Mouse (Mus musculus) heart, embryonic 11.5 days (tissue): Measurements from ENCODE around the gene Sdk1. TPM values are rescaled to one million over a fixed set of nuclear protein-coding genes. Genes with fewer than 3 reads are reported as not detected.

Experiments used
- ATAC-seq: fragments of 200-750 bp; cut with Nextera tagmentation; replicated peaks from 2 replicates; pipeline ENCODE4 v1.8.0; 2017; ENCODE audit warnings: moderate library complexity; ENCODE audit not compliant: insufficient number of reproducible peaks, low FRiP score, low TSS enrichment
- H3K27ac ChIP-seq: fragments of 300-500 bp; sonication (generic); 2 replicates; pipeline ENCODE4 v1.5.1; 2014; ENCODE audit warnings: mild to moderate bottlenecking, low read depth, low read length
- H3K27me3 ChIP-seq: fragments of 300-500 bp; sonication (generic); 2 replicates; pipeline ENCODE4 v1.6.1; 2014; ENCODE audit warnings: mild to moderate bottlenecking, low read length, mixed read lengths; ENCODE audit not compliant: control insufficient read depth, insufficient read depth
- H3K36me3 ChIP-seq: fragments of 300-500 bp; sonication (generic); 2 replicates; pipeline ENCODE4 v1.6.1; 2014; ENCODE audit warnings: mild to moderate bottlenecking, low read length, moderate library complexity, mixed read lengths; ENCODE audit not compliant: control insufficient read depth, insufficient read depth
- H3K4me1 ChIP-seq: fragments of 300-500 bp; sonication (generic); 2 replicates; pipeline ENCODE4 v1.6.1; 2014; ENCODE audit warnings: low read length; ENCODE audit not compliant: control insufficient read depth, insufficient read depth
- H3K4me2 ChIP-seq: fragments of 300-500 bp; sonication (generic); 2 replicates; pipeline ENCODE4 v1.6.1; 2014; ENCODE audit warnings: mild to moderate bottlenecking, moderate library complexity
- H3K4me3 ChIP-seq: fragments of 300-500 bp; sonication (generic); 2 replicates; pipeline ENCODE4 v1.5.1; 2014; ENCODE audit warnings: low read depth, low read length
- H3K9ac ChIP-seq: fragments of 300-500 bp; sonication (generic); 2 replicates; pipeline ENCODE4 v1.6.1; 2014; ENCODE audit warnings: mild to moderate bottlenecking, low read depth, low read length, moderate library complexity
- H3K9me3 ChIP-seq: fragments of 300-500 bp; sonication (generic); replicated peaks from 2 replicates; pipeline ENCODE4 v1.6.1; 2016; ENCODE audit warnings: low read length; ENCODE audit not compliant: control insufficient read depth
- WGBS: fragments of 180-500 bp; shearing (Covaris S2); extraction: QIAGEN DNeasy Blood & Tissue Kit; methylation state at CpG from one replicate; pipeline ENCODE4 v1.1.7; 2014; ENCODE audit not compliant: insufficient replicate concordance; 5-methylcytosine and 5-hydroxymethylcytosine counted together
- polyA plus RNA-seq: library from polyadenylated mRNA; unstranded; fragments of >200 nt; fragmentation: Nextera tagmentation; extraction: Ambion mirVana; gene quantifications from 2 replicates; pipeline ENCODE4 v1.2.1, GENCODE M21; 2014

The Sdk1 gene
- polyA plus RNA-seq, 1 experiment from 2014 or later, result 3.1 TPM

DNA sequence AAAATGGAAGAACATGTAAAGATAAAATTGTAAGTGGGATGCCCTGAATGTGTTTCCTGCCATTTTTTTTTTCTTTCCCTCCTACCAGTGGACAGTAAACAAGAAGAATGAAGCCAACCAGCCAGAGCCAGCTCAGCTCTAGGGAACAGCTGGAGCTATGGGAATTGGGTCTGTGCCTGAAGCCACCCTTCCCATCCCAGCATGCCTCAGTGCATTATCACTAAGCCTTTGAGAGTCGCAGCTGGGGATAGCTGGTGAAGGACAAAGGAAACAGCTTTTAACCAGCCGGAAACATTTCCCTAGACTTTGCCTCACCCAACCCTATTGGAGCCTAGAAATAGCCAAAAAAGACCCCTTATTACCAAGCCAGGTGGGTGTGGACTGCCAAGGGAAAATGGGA is 675.7 kb downstream of the Sdk1 start:
- H3K4me3 ChIP-seq, result no peak overlapping the region
- H3K27me3 ChIP-seq, result no peaks in the 10 kb centered on the region
- H3K4me1 ChIP-seq, result peaks cover 3% of the 10 kb centered on the region; the same call in 1 of the 2 replicates
- WGBS, result 30% methylated on average over 2 of the region's 2 CpGs
- ATAC-seq, result no peak
- H3K36me3 ChIP-seq, result no peaks in the 10 kb centered on the region
- no peak overlapping the region for H3K27ac ChIP-seq
- no peak overlapping the region for H3K9ac ChIP-seq
- H3K4me2 ChIP-seq, result no peak overlapping the region
- no peaks in the 10 kb centered on the region for H3K9me3 ChIP-seq

GRCm38 (mm10) chr5:141939000-141939399 is 697.7 kb downstream of the Sdk1 start:
- H3K4me1 ChIP-seq, result no peaks in the 10 kb centered on the region
- H3K27me3 ChIP-seq, result no peaks in the 10 kb centered on the region
- ATAC-seq, result no peak
- no peaks in the 10 kb centered on the region for H3K36me3 ChIP-seq
- H3K9ac ChIP-seq, result no peak overlapping the region
- H3K9me3 ChIP-seq, result no peaks in the 10 kb centered on the region
- 66% methylated on average over 9 of the region's 9 CpGs for WGBS
- no peak overlapping the region for H3K27ac ChIP-seq
- H3K4me2 ChIP-seq, result no peak overlapping the region
- no peak overlapping the region for H3K4me3 ChIP-seq

GRCm38 (mm10) chr5:141940636-141941035 is 699.3 kb downstream of the Sdk1 start:
- Histone ChIP-seq H3K4me2 (no peak overlapping the region), H3K27me3 (no peaks in the 10 kb centered on the region), H3K9ac (no peak overlapping the region), H3K4me3 (no peak overlapping the region), H3K9me3 (no peaks in the 10 kb centered on the region), H3K27ac (no peak overlapping the region), H3K36me3 (no peaks in the 10 kb centered on the region), H3K4me1 (no peaks in the 10 kb centered on the region)
- WGBS, result 82% methylated on average over 8 of the region's 8 CpGs
- ATAC-seq, result no peak

DNA sequence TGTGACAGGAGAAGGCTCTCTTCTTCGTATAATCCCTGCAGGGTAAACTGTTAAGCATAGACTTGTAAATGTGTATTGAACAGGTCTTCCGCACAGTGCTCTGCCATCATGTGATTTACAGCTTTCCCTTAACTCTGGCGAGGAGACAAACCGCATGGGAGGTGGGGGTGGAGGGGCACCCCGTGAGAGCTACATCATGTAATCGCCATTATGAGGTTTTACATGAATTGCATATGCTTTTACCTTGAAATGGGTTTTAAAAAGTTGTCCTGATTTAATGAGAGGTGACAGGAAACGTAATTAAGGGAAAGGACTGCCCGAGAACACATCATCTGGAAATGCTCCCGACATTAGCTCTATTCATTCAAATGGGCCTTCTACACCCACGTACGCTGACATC is 709.5 kb downstream of the Sdk1 start:
- Histone ChIP-seq H3K9ac (no peak overlapping the region), H3K36me3 (no peaks in the 10 kb centered on the region), H3K4me3 (no peak overlapping the region), H3K27me3 (no peaks in the 10 kb centered on the region), H3K27ac (no peak overlapping the region), H3K4me1 (no peaks in the 10 kb centered on the region), H3K4me2 (no peak overlapping the region), H3K9me3 (no peaks in the 10 kb centered on the region)
- ATAC-seq, result no peak
- WGBS, result 82% methylated on average over 11 of the region's 11 CpGs

- Histone ChIP-seq H3K27ac (no peak overlapping the region), H3K4me2 (no peak overlapping the region), H3K4me3 (no peak overlapping the region), H3K9ac (no peak overlapping the region), H3K9me3 (no peaks in the 10 kb centered on the region), H3K27me3 (no peaks in the 10 kb centered on the region), H3K4me1 (no peaks in the 10 kb centered on the region), H3K36me3 (no peaks in the 10 kb centered on the region)
- ATAC-seq, result no peak
- WGBS, result 70% methylated on average over 2 of the region's 2 CpGs
Observed at GRCm38 (mm10) chr5:141952270-141952669, 711.0 kb downstream of the Sdk1 start.

- Histone ChIP-seq H3K27ac (no peak overlapping the region), H3K9me3 (no peaks in the 10 kb centered on the region), H3K27me3 (no peaks in the 10 kb centered on the region), H3K4me2 (no peak overlapping the region), H3K9ac (no peak overlapping the region), H3K4me1 (no peaks in the 10 kb centered on the region), H3K4me3 (no peak overlapping the region), H3K36me3 (no peaks in the 10 kb centered on the region)
- no peak for ATAC-seq
- WGBS, result 74% methylated on average over 7 of the region's 7 CpGs
Observed at GRCm38 (mm10) chr5:141952708-141953490, 711.6 kb downstream of the Sdk1 start.

DNA sequence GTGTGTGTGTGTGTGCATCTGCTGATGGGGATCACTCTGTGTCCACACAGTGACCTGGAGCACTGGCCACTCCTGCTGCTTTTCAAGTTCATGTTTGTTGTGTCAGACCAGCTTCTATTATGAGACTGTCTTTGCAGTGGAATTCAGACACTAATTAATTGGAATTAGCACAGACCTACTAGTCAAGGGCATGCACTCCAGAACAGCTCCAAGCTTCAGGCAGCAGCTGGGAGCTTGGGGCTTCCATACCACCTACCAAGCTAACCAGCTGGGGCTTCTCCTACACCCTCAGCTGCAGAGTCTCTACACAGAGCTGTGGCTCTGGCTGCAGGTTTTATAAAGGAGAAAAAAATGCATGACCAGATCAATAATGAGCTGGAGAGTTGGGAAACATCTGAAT is 729.8 kb downstream of the Sdk1 start:
- no peaks in the 10 kb centered on the region for H3K4me1 ChIP-seq
- no peak overlapping the region for H3K9ac ChIP-seq
- no peak for ATAC-seq
- H3K9me3 ChIP-seq, result no peaks in the 10 kb centered on the region
- no peak overlapping the region for H3K27ac ChIP-seq
- H3K27me3 ChIP-seq, result no peaks in the 10 kb centered on the region
- H3K4me3 ChIP-seq, result no peak overlapping the region
- H3K4me2 ChIP-seq, result no peak overlapping the region
- H3K36me3 ChIP-seq, result no peaks in the 10 kb centered on the region

DNA sequence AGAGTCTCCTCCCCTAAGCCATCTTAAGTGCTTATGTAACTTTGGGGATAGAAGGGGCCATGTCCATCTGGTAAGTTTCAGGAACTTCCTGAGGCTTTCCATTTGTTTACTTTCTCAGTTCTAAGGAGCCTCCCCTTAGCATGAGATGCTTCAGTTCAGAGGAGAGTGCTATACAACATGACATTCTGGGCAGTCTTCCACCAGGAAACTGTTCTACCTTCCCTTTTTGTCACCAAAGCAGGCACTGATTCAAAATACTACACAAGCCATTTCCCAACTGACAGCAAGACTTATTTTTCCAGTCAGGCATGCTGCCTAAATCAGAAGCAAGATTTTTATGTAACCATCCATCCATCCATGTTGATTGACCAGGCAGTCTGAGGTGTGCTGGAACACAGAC is 738.2 kb downstream of the Sdk1 start:
- H3K4me1 ChIP-seq, result no peaks in the 10 kb centered on the region
- H3K4me2 ChIP-seq, result no peak overlapping the region
- no peak for ATAC-seq
- H3K27ac ChIP-seq, result no peak overlapping the region
- H3K36me3 ChIP-seq, result no peaks in the 10 kb centered on the region
- H3K27me3 ChIP-seq, result no peaks in the 10 kb centered on the region
- no peak overlapping the region for H3K9ac ChIP-seq
- no peaks in the 10 kb centered on the region for H3K9me3 ChIP-seq
- H3K4me3 ChIP-seq, result no peak overlapping the region

DNA sequence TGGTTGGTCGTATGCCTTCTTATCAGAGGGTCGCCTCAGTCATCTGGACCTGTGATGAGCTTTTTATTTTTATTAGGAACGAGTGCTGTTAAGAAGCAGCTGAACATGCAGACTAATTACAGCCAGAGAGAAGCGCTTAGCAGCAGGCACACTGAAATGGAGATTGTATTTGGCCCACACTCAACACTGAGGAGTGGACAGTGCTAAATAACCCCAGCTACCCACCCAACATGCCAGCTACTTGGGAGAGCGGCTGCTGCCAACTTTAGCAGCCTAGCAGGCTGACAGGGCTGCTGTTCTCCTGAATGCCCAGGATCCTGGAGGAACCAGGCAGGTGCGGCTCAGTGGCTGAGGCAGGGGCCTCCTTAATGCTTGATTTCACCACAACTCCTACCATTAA is 739.5 kb downstream of the Sdk1 start:
- Histone ChIP-seq H3K36me3 (no peaks in the 10 kb centered on the region), H3K9me3 (no peaks in the 10 kb centered on the region), H3K9ac (no peak overlapping the region), H3K27ac (no peak overlapping the region), H3K4me2 (no peak overlapping the region), H3K27me3 (no peaks in the 10 kb centered on the region), H3K4me3 (no peak overlapping the region), H3K4me1 (no peaks in the 10 kb centered on the region)
- ATAC-seq, result no peak
- WGBS, result 73% methylated on average over 6 of the region's 6 CpGs
